In the genomic region with DNA sequence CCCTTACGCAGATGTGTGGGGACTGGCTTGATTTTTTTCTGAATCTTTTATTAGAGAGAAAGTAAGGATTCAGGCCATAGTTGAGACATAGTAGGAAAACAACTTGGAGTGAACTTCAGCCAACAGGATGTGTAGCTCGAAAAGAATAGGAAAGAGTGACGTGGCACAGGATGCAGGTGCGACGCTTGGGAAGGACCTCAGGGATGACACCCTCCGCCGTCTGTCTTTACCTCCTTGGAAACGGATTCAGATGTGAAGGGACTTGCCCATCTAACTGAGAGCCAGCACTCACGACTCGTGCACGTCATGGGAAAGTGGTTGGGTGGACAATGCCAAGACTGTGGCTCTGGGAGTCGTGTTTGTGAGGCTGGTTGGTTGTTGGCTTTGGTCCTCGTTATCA, we compare ENCODE assay signal across 17 mouse cellular contexts. TPM values are rescaled to one million over a fixed set of nuclear protein-coding genes. Genes with fewer than 3 reads are reported as not detected.
DNase-seq lines count a peak whose midpoint lies in the region; ATAC-seq and TF ChIP-seq lines count a peak whose summit lies in the region.
"Had no signal": no experiment of that assay in that cellular context is flagged by ENCODE, and none has a peak within 500 bp of the region (broad histone marks: within the 10 kb centered on the region; RNA-seq: fewer than 3 reads in every experiment).

No protein-coding gene starts in this region.

- intact Hi-C loops in heart, postnatal 10 days (cut with DNase I), result loop anchor here (1.0 kb wide), 1 partner anchor 44 kb away; no protein-coding TSS in a partner anchor

- no peak overlapping the region for H3K9ac ChIP-seq in lung, embryonic 15.5 days
- H3K9ac ChIP-seq: forebrain, embryonic 13.5 days had no signal

- TF ChIP-seq CTCF in lung, adult 2 months (IDR thresholded peaks at IDR 0.05; ENCODE audit: insufficient read depth, low read length), result no peak

- H3K4me1 ChIP-seq in heart, embryonic 10.5 days, result no peaks in the 10 kb centered on the region
- H3K4me1 ChIP-seq in lung, embryonic 15.5 days, result peaks cover 9% of the 10 kb centered on the region; the same call in 1 of the 2 replicates
- H3K4me1 ChIP-seq in lung, adult 2 months (ENCODE audit: control insufficient read depth, insufficient read depth, low read length), result peaks cover 5% of the 10 kb centered on the region; the same call in 1 of the 2 replicates
- H3K4me1 ChIP-seq: forebrain, embryonic 13.5 days had no signal

- TF ChIP-seq POLR2A in lung, adult 2 months (IDR thresholded peaks at IDR 0.05; ENCODE audit: borderline replicate concordance, extremely low read depth, low read depth, low read length), result no peak

- 0 out of 2 replicates have a peak, but pooled peaks have one; percentile 46 for ATAC-seq in lung, embryonic 15.5 days (ENCODE audit: borderline replicate concordance, extremely low read depth, low FRiP score, low TSS enrichment)
- ATAC-seq: forebrain, embryonic 13.5 days; hindbrain, embryonic 16.5 days had no signal

- H3K4me3 ChIP-seq in heart, embryonic 10.5 days, result no peak overlapping the region
- no peak overlapping the region for H3K4me3 ChIP-seq in lung, embryonic 15.5 days
- no peak overlapping the region for H3K4me3 ChIP-seq in lung, adult 2 months (replicated peaks; ENCODE audit: extremely low read depth, low read depth, low read length)
- H3K4me3 ChIP-seq: forebrain, embryonic 13.5 days had no signal

- 71% methylated on average over 13 of the region's 13 CpGs for WGBS in heart, embryonic 10.5 days
- 68% methylated on average over 13 of the region's 13 CpGs for WGBS in lung, embryonic 15.5 days
- WGBS in lung, adult 2 months, result 54% methylated on average over 13 of the region's 13 CpGs

- peaks cover 16% of the 10 kb centered on the region; the same call in 1 of the 2 replicates for H3K27me3 ChIP-seq in heart, embryonic 10.5 days (ENCODE audit: insufficient read depth, poor library complexity, severe bottlenecking)
- H3K27me3 ChIP-seq in lung, embryonic 15.5 days, result no peaks in the 10 kb centered on the region

- no peaks in the 10 kb centered on the region for H3K9me3 ChIP-seq in heart, embryonic 10.5 days
- H3K9me3 ChIP-seq in lung, embryonic 15.5 days, result no peaks in the 10 kb centered on the region
- H3K9me3 ChIP-seq: forebrain, embryonic 13.5 days had no signal

- no peaks in the 10 kb centered on the region for H3K36me3 ChIP-seq in heart, embryonic 10.5 days
- no peaks in the 10 kb centered on the region for H3K36me3 ChIP-seq in lung, embryonic 15.5 days

- H3K27ac ChIP-seq in heart, embryonic 10.5 days, result no peak overlapping the region
- H3K27ac ChIP-seq in lung, embryonic 15.5 days, result no peak overlapping the region
- H3K27ac ChIP-seq: forebrain, embryonic 13.5 days had no signal

- no peak overlapping the region for H3K4me2 ChIP-seq in lung, embryonic 15.5 days
- H3K4me2 ChIP-seq: forebrain, embryonic 13.5 days; liver, embryonic 11.5 days had no signal

- peak; percentile 97 for DNase-seq in heart, adult 11 months
- DNase-seq in heart, embryonic 10.5 days (ENCODE audit: low spot score), result no peak
- DNase-seq in lung, adult 2 months, result no peak
- DNase-seq in heart, postnatal 10 days, result peak; percentile 48 to 56
- DNase-seq in kidney, postnatal 4 days, result peak; percentile 24 to 45
- no peak for DNase-seq in cerebellum, postnatal 10 days
- DNase-seq: cerebellum, adult 9-11 months; embryo, embryonic 11 days; layer of hippocampus, postnatal 36 days; left cerebral cortex, postnatal 4 days; midbrain, embryonic 14.5 days; right cerebral cortex, adult 18-20 months; thymus, postnatal 4 days had no signal

RNA-seq across cellular contexts. Expression of gene Prdm1, which starts 25.4 kb away (rescaled TPM):
- polyA plus RNA-seq in heart, embryonic 10.5 days (2016; fragmentation: Nextera tagmentation; extraction: Ambion mirVana), result 1.1 and 2.9 TPM in 2 replicates
- 1.6 and 1.7 TPM in 2 replicates for polyA plus RNA-seq in lung, embryonic 15.5 days (2015; fragmentation: Nextera tagmentation; extraction: Ambion mirVana)
- polyA plus RNA-seq in lung, adult 2 months (2012; rRNA removed), result 4.9 and 7.9 TPM in 2 replicates
- 1 to 10 TPM; 2.3 to 6.2 TPM for total RNA-seq in heart, postnatal 10 days (2021)

Comparison
In these comparisons a context has a peak if more than half of its experiments do, and no peak if none do; other contexts are left out.
1. DNase-seq: peak in heart, adult 11 months (single experiment), heart, postnatal 10 days (2 of 2) and kidney, postnatal 4 days (2 of 2); none in heart, embryonic 10.5 days (single experiment), lung, adult 2 months (single experiment) and cerebellum, postnatal 10 days (0 of 2).